Mouse (Mus musculus) neutrophil, adult 83 days (primary cell): Measurements from ENCODE around the gene Rtl8a. TPM values are rescaled to one million over a fixed set of nuclear protein-coding genes. Genes with fewer than 3 reads are reported as not detected.

Experiments
- total RNA-seq, 2 experiments: library from RNA; stranded (reverse); gene quantifications; one replicate each; pipeline ENCODE4 v1.2.4; 2023

Gene Rtl8a
- 10 to 100 TPM in 1 of 2 experiments, 1 to 10 TPM in 1; 7.5 to 13.9 TPM for total RNA-seq

GRCm38 (mm10) chrX:53642980-53643961, at the start of gene Rtl8a:
Gene Rtl8a, minus strand, starts transcription at chrX:53643682.

GRCm38 (mm10) chrX:53670294-53670693, 26.8 kb upstream of the Rtl8a start, which contains the start of gene Rtl8b:
Gene Rtl8b, minus strand, starts transcription at chrX:53670408.

GRCm38 (mm10) chrX:53608879-53609278, 34.6 kb downstream of the Rtl8a start, which contains the start of gene Gm14597:
Gene Gm14597, minus strand, starts transcription at chrX:53608979.

GRCm38 (mm10) chrX:53607242-53608121, 36.0 kb downstream of the Rtl8a start, which contains the start of gene Rtl8c:
Gene Rtl8c, plus strand, starts transcription at chrX:53608032.

Other genes starting within 250 kb of the Rtl8a start
- not detected for gene Etd, start 208.8 kb downstream of the Rtl8a start, total RNA-seq
- gene Rtl8c, start 35.6 kb downstream of the Rtl8a start, total RNA-seq: 1 to 10 TPM; 1.4 to 1.7 TPM
- not detected for gene Gm14597, start 34.7 kb downstream of the Rtl8a start, total RNA-seq
- 1 to 10 TPM; 7.0 to 9.0 TPM for gene Rtl8b, start 26.7 kb upstream of the Rtl8a start, total RNA-seq
- not detected for gene 4930502E18Rik, start 81.1 kb upstream of the Rtl8a start, total RNA-seq
- gene 1700013H16Rik, start 114.1 kb upstream of the Rtl8a start, total RNA-seq: not detected
- gene Zfp36l3, start 132.7 kb upstream of the Rtl8a start, total RNA-seq: not detected
- 1 to 10 TPM; 1.1 to 1.5 TPM for gene Xlr, start 154.0 kb upstream of the Rtl8a start, total RNA-seq